Comparison of ENCODE assay signal across 18 mouse cellular contexts in genomic region chr8:117121277-117121676, GRCm38 (mm10). TPM values are rescaled to one million over a fixed set of nuclear protein-coding genes. Genes with fewer than 3 reads are reported as not detected.
DNase-seq lines count a peak whose midpoint lies in the region; ATAC-seq and TF ChIP-seq lines count a peak whose summit lies in the region.
"Had no signal": no experiment of that assay in that cellular context is flagged by ENCODE, and none has a peak within 500 bp of the region (broad histone marks: within the 10 kb centered on the region; RNA-seq: fewer than 3 reads in every experiment).

No protein-coding gene starts in this region.

- H3K4me2 ChIP-seq in intestine, postnatal 0 days (replicated peaks; ENCODE audit: low read depth), result peak overlapping the region; percentile 24; the same call in 1 of the 2 replicates
- H3K4me2 ChIP-seq: forebrain, embryonic 13.5 days; limb, embryonic 12.5 days had no signal

- in situ Hi-C loops in ES-E14 (cut with MboI; ENCODE audit: low sequenced_read_pairs in 2 of 2, unreplicated experiment in 2 of 2), result no loop called here

- intact Hi-C loops in gastrocnemius, postnatal 14 days (cut with DNase I; ENCODE audit: low total_unique reads), result no loop called here

- no peak for TF ChIP-seq POLR2A in small intestine, adult 2 months (IDR thresholded peaks at IDR 0.05; ENCODE audit: low read depth, low read length)

- H3K27ac ChIP-seq in ES-E14 (ENCODE audit: insufficient read depth, low read depth, low read length, poor library complexity, severe bottlenecking), result no peak overlapping the region
- peak overlapping the region; percentile 62 for H3K27ac ChIP-seq in intestine, postnatal 0 days (ENCODE audit: low read depth, low read length)
- peak overlapping the region; percentile 99 for H3K27ac ChIP-seq in small intestine, adult 2 months (ENCODE audit: insufficient read depth, low read depth, low read length)
- H3K27ac ChIP-seq: forebrain, embryonic 13.5 days; limb, embryonic 12.5 days had no signal

- 31% methylated on average over 8 of the region's 8 CpGs for WGBS in intestine, postnatal 0 days
- 19% methylated on average over 8 of the region's 8 CpGs for WGBS in small intestine, adult 2 months

- peak overlapping the region; percentile 22 to 40; a peak in 2 of 4 replicates for H3K4me3 ChIP-seq in ES-E14 (ENCODE audit: insufficient read depth in 1 of 2, low read depth in 1 of 2, low read length in 2 of 2, poor library complexity in 1 of 2, severe bottlenecking in 1 of 2)
- no peak overlapping the region for H3K4me3 ChIP-seq in intestine, postnatal 0 days (ENCODE audit: low read depth, low read length)
- H3K4me3 ChIP-seq in small intestine, adult 2 months (ENCODE audit: low read depth, low read length), result no peak overlapping the region
- H3K4me3 ChIP-seq: forebrain, embryonic 13.5 days; limb, embryonic 12.5 days; myocyte had no signal

- TF ChIP-seq CTCF in intestine, postnatal 0 days (IDR thresholded peaks at IDR 0.05; ENCODE audit: low read depth), result no peak
- no peak for TF ChIP-seq CTCF in small intestine, adult 2 months (IDR thresholded peaks at IDR 0.05; ENCODE audit: extremely low read depth, insufficient read length, insufficient replicate concordance, low read depth, low read length)

- peak; percentile 83 for ATAC-seq in intestine, postnatal 0 days
- ATAC-seq: forebrain, embryonic 13.5 days had no signal

- peaks cover 0 to 12% of the 10 kb centered on the region in 2 experiments; a peak in 2 of 4 replicates for H3K4me1 ChIP-seq in ES-E14 (ENCODE audit: control insufficient read depth in 2 of 2, insufficient read depth in 2 of 2, low read length in 2 of 2, poor library complexity in 1 of 2)
- no peaks in the 10 kb centered on the region; the same call in 1 of the 2 replicates for H3K4me1 ChIP-seq in intestine, postnatal 0 days (replicated peaks; ENCODE audit: control insufficient read depth, insufficient read depth, low read length)
- peaks cover 29% of the 10 kb centered on the region; the same call in 1 of the 2 replicates for H3K4me1 ChIP-seq in small intestine, adult 2 months (ENCODE audit: control insufficient read depth, insufficient read depth, insufficient read length, low read length)
- H3K4me1 ChIP-seq: forebrain, embryonic 13.5 days; limb, embryonic 12.5 days had no signal

- no peaks in the 10 kb centered on the region for H3K9me3 ChIP-seq in ES-E14 (ENCODE audit: control insufficient read depth, insufficient read depth, low read depth, low read length)
- H3K9me3 ChIP-seq in intestine, postnatal 0 days (ENCODE audit: control insufficient read depth), result no peaks in the 10 kb centered on the region
- H3K9me3 ChIP-seq: forebrain, embryonic 13.5 days; limb, embryonic 12.5 days had no signal

- H3K36me3 ChIP-seq in ES-E14 (ENCODE audit: control insufficient read depth, insufficient read depth, low read length, poor library complexity, severe bottlenecking), result no peaks in the 10 kb centered on the region
- no peaks in the 10 kb centered on the region for H3K36me3 ChIP-seq in intestine, postnatal 0 days (ENCODE audit: control insufficient read depth, insufficient read depth)
- no peaks in the 10 kb centered on the region for H3K36me3 ChIP-seq in small intestine, adult 2 months (ENCODE audit: control insufficient read depth, insufficient read depth, low read length)
- H3K36me3 ChIP-seq: limb, embryonic 12.5 days had no signal

- DNase-seq in 416B (ENCODE audit: low read depth) (peak; percentile 88), ES-E14 (ENCODE audit: low read depth, low spot score) (no peak)
- no peak for DNase-seq in kidney, postnatal 10 days
- no peak for DNase-seq in layer of hippocampus, postnatal 10 days (ENCODE audit: low spot score in 2 of 2)
- no peak for DNase-seq in gastrocnemius, postnatal 14 days
- DNase-seq: adrenal gland, adult 2 months; cerebellum, adult 11-12 months; heart, postnatal 14 days; layer of hippocampus, adult 9-11 months; retina, postnatal 1 day had no signal

- H3K9ac ChIP-seq in ES-E14 (ENCODE audit: insufficient read depth, low read depth, low read length, poor library complexity, severe bottlenecking), result peak overlapping the region; percentile 19; the same call in 1 of the 2 replicates
- no peak overlapping the region for H3K9ac ChIP-seq in intestine, postnatal 0 days (ENCODE audit: low read depth, low read length)
- H3K9ac ChIP-seq: forebrain, embryonic 13.5 days; limb, embryonic 12.5 days had no signal

- no peaks in the 10 kb centered on the region for H3K27me3 ChIP-seq in intestine, postnatal 0 days (replicated peaks; ENCODE audit: control insufficient read depth, insufficient read depth, low read length)
- H3K27me3 ChIP-seq in small intestine, adult 2 months (ENCODE audit: control insufficient read depth, insufficient read depth, low read length), result no peaks in the 10 kb centered on the region
- H3K27me3 ChIP-seq: limb, embryonic 12.5 days had no signal

TF ChIP-seq in ES-E14, 5 proteins besides CTCF, POLR2A, EP300 and RAD21:
- no peak for TF ChIP-seq MAFK (IDR thresholded peaks at IDR 0.05; ENCODE audit: insufficient read depth, low read depth, low read length)
- no peak for TF ChIP-seq HCFC1 (IDR thresholded peaks at IDR 0.05; ENCODE audit: borderline replicate concordance, insufficient read depth, low read length)
- no peak for TF ChIP-seq ZNF384 (IDR thresholded peaks at IDR 0.05; ENCODE audit: low read depth, low read length)
- no peak for TF ChIP-seq ZC3H11A (IDR thresholded peaks at IDR 0.05; ENCODE audit: borderline replicate concordance, low read depth, low read length)
- TF ChIP-seq CHD2 (IDR thresholded peaks at IDR 0.05; ENCODE audit: low read depth, low read length), result no peak

RNA-seq across cellular contexts. Expression of gene Bco1, which starts 25.6 kb away (rescaled TPM):
- total RNA-seq in ES-E14 (2012; rRNA removed), result 0.09 and 0.11 TPM in 2 replicates
- 0.52 and 0.55 TPM in 2 replicates for polyA plus RNA-seq in intestine, postnatal 0 days (2015; fragmentation: Nextera tagmentation; extraction: Ambion mirVana)
- 0.42 and 1.4 TPM in 2 replicates for polyA plus RNA-seq in small intestine, adult 2 months (2012; rRNA removed)
- total RNA-seq in layer of hippocampus, postnatal 10 days (2021), result under 1 TPM in 1 of 2 experiments, not detected in 1; 0.21 TPM
- total RNA-seq in gastrocnemius, postnatal 14 days (2021), result under 1 TPM in 1 of 2 experiments, not detected in 1; 0.13 TPM
- total RNA-seq: heart, postnatal 14 days had no signal
- polyA plus RNA-seq: adrenal gland, adult 2 months; forebrain, embryonic 13.5 days had no signal

RNA-seq across cellular contexts. Expression of gene Gan, which starts 36.7 kb away (rescaled TPM):
- total RNA-seq in ES-E14 (2012; rRNA removed), result 6.7 and 7.9 TPM in 2 replicates
- 1.1 and 1.4 TPM in 2 replicates for polyA plus RNA-seq in intestine, postnatal 0 days (2015; fragmentation: Nextera tagmentation; extraction: Ambion mirVana)
- 2.4 and 4.6 TPM in 2 replicates for polyA plus RNA-seq in small intestine, adult 2 months (2012; rRNA removed)
- total RNA-seq in layer of hippocampus, postnatal 10 days (2021), result 10 to 100 TPM; 22.6 to 24.7 TPM
- 1 to 10 TPM; 4.1 to 4.6 TPM for total RNA-seq in gastrocnemius, postnatal 14 days (2021)

RNA-seq across cellular contexts. Expression of gene Pkd1l2, which starts 39.0 kb away (rescaled TPM):
- total RNA-seq in ES-E14 (2012; rRNA removed), result 1.5 TPM in 2 replicates
- 0.12 and 0.33 TPM in 2 replicates for polyA plus RNA-seq in intestine, postnatal 0 days (2015; fragmentation: Nextera tagmentation; extraction: Ambion mirVana)
- 0.09 and 0.60 TPM in 2 replicates for polyA plus RNA-seq in small intestine, adult 2 months (2012; rRNA removed)
- total RNA-seq in layer of hippocampus, postnatal 10 days (2021), result under 1 TPM; 0.05 to 0.07 TPM
- total RNA-seq in gastrocnemius, postnatal 14 days (2021), result under 1 TPM; 0.04 to 0.09 TPM
- total RNA-seq: heart, postnatal 14 days had no signal
- polyA plus RNA-seq: embryonic facial prominence, embryonic 11.5 days; forebrain, embryonic 13.5 days; intestine, embryonic 14.5 days; limb, embryonic 12.5 days; lung, embryonic 16.5 days had no signal

Comparison
In these comparisons a context has a peak if more than half of its experiments do, and no peak if none do; other contexts are left out.
1. H3K4me3 ChIP-seq: peak in ES-E14 (2 of 2); none in intestine, postnatal 0 days (single experiment) and small intestine, adult 2 months (single experiment).